Mouse (Mus musculus) thymus, adult 2 months (tissue): ENCODE measurements around the gene Pnpt1.

ENCODE experiments used
- CTCF ChIP-seq: fragments of 200-500 bp; IDR thresholded peaks from 2 replicates; pipeline ENCODE4 v1.5.1; 2012; ENCODE audit warnings: mild to moderate bottlenecking, control low read depth, low read length, moderate library complexity, borderline replicate concordance; ENCODE audit not compliant: control insufficient read depth, poor library complexity, insufficient read depth; ENCODE audit errors: extremely low read depth
- POLR2A ChIP-seq: fragments of 200-500 bp; IDR thresholded peaks from 2 replicates; pipeline ENCODE4 v1.6.1; 2012; ENCODE audit warnings: mild to moderate bottlenecking, low read length, control low read depth, moderate library complexity; ENCODE audit not compliant: control insufficient read depth, poor library complexity, insufficient read depth; ENCODE audit errors: extremely low read depth

DNA sequence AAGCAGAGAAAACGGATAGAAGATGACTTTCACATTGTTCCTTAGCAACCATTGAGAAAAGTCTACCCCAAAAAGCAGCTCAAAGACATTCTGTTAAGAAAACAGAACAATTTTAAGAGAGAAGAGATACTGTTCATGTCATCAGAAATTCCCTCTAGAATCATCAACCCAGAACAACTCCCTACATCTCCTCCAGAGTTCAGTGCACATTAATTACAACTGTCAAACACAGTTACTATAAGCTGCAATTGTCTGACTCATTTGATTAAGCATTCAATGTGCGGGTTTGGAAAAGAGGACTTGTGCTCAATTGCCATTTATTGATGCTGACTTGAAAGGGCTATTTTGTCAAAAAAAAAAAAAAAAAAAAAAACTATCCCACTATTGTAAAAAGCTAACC is 31.6 kb upstream of the Pnpt1 start:
- TF ChIP-seq POLR2A (no peak), CTCF (no peak)
